Mouse (Mus musculus) ovary, postnatal 10 days (tissue): ENCODE measurements around the gene 2010111I01Rik.
A peak's percentile ranks its signal among the peaks of the same experiment; 100 is the strongest.

Experiments used
- DNase-seq: peaks from one replicate; pipeline ENCODE4 v3.0.0; 2022; ENCODE audit warnings: low spot score

Gene 2010111I01Rik

GRCm38 (mm10) chr13:63262168-63262957 is 297.7 kb downstream of the 2010111I01Rik start:
- no peak for DNase-seq

DNA sequence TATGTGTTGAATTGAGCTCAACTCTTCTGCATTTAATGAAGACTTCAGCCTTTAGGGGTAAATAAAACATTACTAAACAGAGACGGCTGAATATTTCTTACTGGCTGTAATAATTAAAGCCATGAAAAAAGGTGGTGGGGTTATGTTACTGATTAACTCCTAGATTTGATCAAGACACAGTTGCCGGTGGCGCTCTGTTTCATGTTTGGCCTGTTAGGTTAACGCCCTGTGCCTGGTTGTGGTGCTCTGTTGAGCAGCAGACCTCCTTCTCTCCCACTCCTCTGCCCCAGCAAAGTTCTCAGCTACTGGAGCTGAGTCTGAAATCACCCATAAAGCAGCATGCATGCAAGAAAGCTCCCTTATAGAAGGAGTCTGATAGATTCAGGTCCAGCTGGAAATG is 303.7 kb downstream of the 2010111I01Rik start:
- DNase-seq: no peak

GRCm38 (mm10) chr13:63268776-63269175 is 304.1 kb downstream of the 2010111I01Rik start:
- no peak for DNase-seq

DNA sequence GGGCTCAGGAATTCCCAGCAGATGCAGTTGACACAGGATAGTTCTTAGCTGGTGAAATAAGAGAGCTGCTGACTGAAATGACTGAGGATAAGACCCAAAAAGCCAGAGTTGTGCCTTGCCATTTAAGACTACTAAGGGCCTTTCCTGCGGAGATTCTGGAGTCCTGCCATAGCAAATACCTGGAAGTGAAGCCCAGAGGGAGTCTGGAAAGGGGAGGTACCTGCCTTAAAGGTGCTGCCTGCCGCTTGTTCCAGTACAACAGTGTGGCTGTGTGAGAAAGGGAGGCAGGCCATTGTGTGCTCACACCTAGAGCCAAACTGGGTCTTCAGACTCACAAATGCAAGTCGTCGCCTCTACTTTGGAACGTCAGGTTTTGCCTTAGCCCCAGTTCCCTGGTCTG is 305.5 kb downstream of the 2010111I01Rik start:
- DNase-seq: no peak

- no peak for DNase-seq
Observed at GRCm38 (mm10) chr13:63272017-63272601, 307.4 kb downstream of the 2010111I01Rik start.

GRCm38 (mm10) chr13:63272602-63273229 is 308.0 kb downstream of the 2010111I01Rik start:
- peak; percentile 37 for DNase-seq

- no peak for DNase-seq
Observed at GRCm38 (mm10) chr13:63273859-63274258, 309.2 kb downstream of the 2010111I01Rik start.

GRCm38 (mm10) chr13:63274488-63275166 is 309.9 kb downstream of the 2010111I01Rik start:
- DNase-seq: no peak

DNA sequence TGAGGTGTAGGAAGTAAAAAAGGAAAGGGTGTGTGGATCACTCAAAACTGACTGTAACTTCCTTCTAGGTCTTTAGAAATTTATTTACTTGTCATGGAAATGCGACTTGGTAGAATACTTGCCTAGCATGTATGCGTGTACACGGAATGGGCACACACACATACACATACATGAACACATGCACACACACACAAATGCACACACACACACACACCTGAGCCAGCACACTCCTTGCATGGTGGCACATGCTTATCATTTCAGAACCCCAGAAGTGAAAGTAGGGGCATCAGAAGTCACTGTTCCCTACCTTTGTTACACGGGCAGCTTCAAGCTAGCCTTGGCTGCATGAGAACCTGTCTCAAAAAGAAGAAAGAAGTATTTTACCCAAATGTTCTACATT is 311.7 kb downstream of the 2010111I01Rik start:
- no peak for DNase-seq

DNA sequence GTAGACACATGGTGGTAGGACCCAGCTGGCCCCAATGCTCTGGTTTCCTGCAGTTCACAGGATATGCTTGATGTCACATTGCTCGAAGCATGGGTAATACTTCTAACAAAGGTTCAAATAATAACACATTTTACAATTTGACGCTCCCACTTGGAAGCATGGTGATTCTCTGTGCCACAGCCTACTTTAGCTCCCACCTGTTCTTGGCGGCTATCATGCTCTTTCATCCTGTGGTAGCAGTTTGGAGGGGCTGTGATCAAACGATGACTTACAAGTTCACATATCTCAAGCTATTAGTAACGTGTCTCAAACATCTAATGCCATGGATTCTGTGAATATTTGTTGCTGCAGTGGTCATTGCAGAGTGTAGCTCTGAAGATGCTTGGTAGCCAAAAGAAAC is 312.6 kb downstream of the 2010111I01Rik start:
- DNase-seq: no peak

DNA sequence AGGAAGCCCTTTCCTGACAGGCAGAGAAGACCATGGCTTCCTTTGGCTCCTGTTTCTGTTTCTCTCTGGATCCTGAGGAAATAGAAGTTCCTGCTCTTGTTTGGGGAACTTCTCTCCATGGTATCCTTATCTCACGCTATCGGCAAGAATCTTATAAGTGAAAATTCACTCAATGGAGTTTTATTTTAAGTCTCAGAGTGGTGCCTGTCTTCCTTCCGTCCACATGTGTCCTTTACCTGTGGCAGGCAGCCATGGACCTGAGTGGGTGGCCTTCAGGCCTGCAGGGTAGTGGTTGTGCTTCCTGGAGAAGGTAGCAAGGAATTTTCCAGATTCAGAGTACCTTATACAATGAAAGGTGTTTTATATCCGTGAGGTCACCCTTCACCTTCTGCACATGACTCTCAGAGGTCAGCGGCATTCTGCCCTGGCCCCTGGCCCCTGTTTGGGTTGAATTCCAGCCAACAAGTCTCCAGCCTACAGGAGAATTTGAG is 313.5 kb downstream of the 2010111I01Rik start:
- no peak for DNase-seq

DNA sequence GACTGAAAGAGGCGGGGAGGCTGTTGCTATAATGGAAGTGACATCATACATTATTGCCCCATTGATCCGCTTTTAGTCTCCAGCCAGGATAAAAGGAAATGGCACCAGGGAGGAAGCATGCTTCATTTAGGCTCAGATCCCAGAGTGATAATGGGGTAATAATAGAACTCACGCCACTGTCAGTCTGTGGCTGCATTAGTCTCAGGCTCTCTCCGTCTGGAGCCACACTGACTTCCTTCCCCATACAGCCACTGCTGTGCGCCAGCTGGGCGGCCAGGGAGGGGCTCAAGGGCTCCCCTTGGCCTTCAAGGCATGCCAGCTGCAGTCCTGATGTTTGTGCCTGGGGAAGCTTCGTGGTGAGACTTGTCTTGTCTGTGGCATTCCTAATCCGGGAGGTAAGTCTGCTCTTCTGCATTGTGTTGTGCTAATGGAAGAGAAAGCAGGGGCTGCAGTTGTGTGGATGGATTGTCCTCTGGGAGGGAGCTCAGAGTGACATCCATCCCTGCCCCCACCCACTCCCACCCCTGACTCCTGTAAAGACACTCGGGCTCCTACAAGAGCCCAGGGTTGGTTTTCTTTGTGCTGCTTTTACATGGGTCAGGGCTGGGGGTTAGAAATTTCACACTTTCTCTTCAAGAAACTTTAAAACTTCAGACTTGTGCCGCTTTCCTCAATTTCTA is 314.2 kb downstream of the 2010111I01Rik start:
- no peak for DNase-seq

DNA sequence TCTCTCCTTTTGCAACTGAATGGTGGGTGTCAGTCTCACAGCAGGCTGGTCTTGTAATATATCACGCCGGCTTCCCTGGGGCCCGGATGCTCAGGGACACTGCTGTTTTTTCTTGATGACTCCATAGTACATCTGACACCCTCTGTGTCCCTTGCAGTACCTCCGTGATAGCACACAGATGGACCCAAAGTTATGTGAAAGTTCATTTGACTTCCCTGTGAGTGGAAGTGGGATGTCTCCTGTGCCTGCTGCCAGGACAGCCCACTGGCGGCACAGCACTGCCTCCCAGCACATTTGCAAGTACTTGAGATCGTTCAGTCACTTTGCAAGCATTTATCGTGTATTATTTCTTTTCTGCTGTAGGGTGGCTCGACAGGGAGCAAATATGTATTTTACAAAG is 315.1 kb downstream of the 2010111I01Rik start:
- DNase-seq: no peak

DNA sequence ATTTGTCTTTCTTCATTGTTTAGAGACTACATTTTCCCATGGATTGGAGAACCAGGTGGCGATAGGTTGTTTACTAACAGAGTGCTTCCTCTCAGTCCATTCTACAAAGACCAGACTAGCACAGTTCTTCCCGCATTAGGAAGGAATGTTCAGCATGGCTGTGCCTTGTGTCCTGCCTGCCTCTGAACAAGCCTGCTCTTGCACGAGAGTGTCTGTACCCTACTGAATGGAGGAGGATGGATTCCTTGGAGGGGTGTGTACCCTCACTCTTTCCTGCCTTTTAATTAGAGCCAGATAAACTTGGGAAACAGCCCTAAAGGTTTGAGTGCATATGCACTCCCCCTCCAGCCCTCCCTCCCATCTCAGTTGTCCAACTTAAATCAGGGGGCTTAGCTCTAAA is 315.7 kb downstream of the 2010111I01Rik start:
- DNase-seq: no peak

DNA sequence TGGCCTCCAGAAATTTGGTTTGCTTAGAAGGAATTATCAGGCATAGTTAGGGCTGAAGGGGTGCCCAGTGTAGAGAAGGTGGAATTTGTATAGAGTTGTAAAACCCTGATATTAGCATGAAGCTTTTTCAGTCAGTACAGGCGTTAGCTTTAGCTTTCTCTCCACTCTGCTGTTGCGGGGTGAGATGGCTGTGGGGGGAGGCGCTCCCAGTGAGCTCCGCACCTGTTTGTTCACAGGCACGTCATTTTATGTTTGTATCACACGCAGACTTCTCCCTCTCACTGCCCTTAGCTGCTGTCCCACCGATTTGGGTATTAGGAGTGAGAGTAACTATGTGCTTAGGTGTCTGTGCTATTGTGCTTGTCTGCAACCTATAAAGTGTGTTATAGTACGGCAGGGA is 316.5 kb downstream of the 2010111I01Rik start:
- no peak for DNase-seq

- DNase-seq: no peak
Observed at GRCm38 (mm10) chr13:63283236-63283635, 318.5 kb downstream of the 2010111I01Rik start.

- no peak for DNase-seq
Observed at GRCm38 (mm10) chr13:63284748-63285147, 320.1 kb downstream of the 2010111I01Rik start.

DNA sequence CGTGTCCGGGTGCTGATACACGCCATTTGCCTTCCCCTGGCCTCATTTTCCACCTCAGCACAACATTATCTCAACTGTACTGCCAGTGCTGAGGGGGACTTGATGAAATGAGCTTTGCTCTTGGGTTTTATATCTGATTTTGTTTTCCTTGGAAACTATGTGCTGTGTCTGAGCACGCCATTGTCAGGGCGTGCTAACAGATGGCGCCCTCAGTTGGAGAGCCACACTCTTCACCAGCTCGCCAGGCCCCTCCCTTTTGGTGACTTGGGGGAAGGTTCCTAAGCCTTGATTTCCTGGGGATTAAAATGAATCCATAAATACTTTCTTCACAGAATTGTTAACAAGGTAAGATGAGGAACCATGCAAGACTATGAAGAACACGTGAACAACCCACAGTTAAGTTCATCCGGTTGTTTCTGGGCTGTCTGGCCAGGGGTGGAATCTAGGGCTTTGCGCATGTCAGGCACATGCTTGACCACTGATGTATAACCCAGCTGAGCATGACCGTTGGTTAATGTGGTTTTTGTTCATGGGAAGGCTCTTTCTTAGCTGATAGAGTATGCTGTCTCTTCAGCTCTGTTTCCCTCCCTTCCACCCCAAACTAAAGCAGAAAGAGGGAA is 321.9 kb downstream of the 2010111I01Rik start:
- no peak for DNase-seq

DNA sequence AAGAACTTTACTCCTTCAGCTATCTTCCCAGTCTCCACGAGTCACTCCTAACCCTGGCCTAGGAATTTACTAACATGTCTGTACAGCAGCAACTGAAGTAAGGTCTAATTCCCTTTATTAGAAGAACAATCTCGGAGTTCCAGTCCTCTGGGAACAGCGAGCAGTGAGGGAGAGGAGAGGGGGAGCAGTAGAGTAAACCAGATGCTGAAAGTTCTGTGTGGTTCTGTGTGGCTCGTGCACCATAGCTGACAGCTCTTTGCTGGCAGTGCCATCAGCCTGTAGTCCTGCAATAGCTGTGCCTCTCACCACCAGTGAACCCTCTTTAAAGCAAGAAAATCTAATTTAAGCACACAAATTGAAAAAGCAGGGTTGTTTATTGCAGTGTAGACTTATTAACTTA is 324.5 kb downstream of the 2010111I01Rik start:
- no peak for DNase-seq

- no peak for DNase-seq
Observed at GRCm38 (mm10) chr13:63289687-63290086, 325.0 kb downstream of the 2010111I01Rik start.

DNA sequence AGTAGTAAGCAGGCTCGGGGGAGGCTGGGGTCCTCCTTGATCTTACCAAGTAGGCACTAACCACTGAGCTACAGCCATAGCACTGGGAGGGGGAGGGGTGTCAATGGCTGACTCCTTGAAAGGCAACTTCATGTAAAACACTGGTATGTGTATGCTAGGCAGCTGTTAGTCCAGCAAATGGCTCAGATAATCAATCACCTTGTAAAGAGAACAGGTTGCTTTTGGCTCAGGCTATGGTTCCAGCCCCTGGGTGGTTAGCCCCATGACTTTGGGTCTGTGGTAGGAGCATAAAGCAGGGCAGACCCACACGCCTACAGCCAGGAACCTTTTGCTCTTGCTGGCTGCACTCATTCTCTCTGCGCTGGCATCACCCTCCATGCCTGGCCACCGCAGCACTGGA is 325.4 kb downstream of the 2010111I01Rik start:
- DNase-seq: no peak
